Mouse (Mus musculus): ENCODE measurements around the gene Emilin1. TPM values are rescaled to one million over a fixed set of nuclear protein-coding genes. Genes with fewer than 3 reads are reported as not detected.

Gene Emilin1
- polyA plus RNA-seq, 1 experiment from 2014 or later, result 200 TPM

GRCm38 (mm10) chr5:30961545-30962505, 48.6 kb downstream of the Emilin1 start:
- 71% methylated on average over 10 of the region's 10 CpGs for WGBS
- ATAC-seq (ENCODE audit: low read depth), result no peak
- DNase-seq (ENCODE audit: low spot score), result no peak

GRCm38 (mm10) chr5:30963916-30964315, 50.7 kb downstream of the Emilin1 start:
- H3K27me3 ChIP-seq (replicated peaks; ENCODE audit: control insufficient read depth, insufficient read depth, low read length), result no peaks in the 10 kb centered on the region
- no peak overlapping the region for H3K9ac ChIP-seq (ENCODE audit: low read depth, low read length)
- DNase-seq (ENCODE audit: low spot score), result no peak
- H3K4me1 ChIP-seq (ENCODE audit: control insufficient read depth, insufficient read depth, low read length), result peaks cover 4% of the 10 kb centered on the region
- no peak overlapping the region for H3K4me3 ChIP-seq (ENCODE audit: low read depth, low read length)
- no peak overlapping the region for H3K4me2 ChIP-seq (ENCODE audit: low read depth, low read length)
- ATAC-seq (ENCODE audit: low read depth), result no peak
- H3K9me3 ChIP-seq (ENCODE audit: control insufficient read depth, low read length), result no peaks in the 10 kb centered on the region
- no peaks in the 10 kb centered on the region for H3K36me3 ChIP-seq (ENCODE audit: control insufficient read depth, insufficient read depth, low read length)
- 72% methylated on average over 3 of the region's 3 CpGs for WGBS
- H3K27ac ChIP-seq (replicated peaks; ENCODE audit: low read depth, low read length), result no peak overlapping the region

More at GRCm38 (mm10) chr5:30961545-30962505, 48.6 kb downstream of the Emilin1 start:
- Histone ChIP-seq H3K36me3 (ENCODE audit: control insufficient read depth, insufficient read depth, low read length) (peaks cover 11% of the 10 kb centered on the region), H3K4me3 (ENCODE audit: low read depth, low read length) (no peak overlapping the region), H3K9me3 (ENCODE audit: control insufficient read depth, low read length) (no peaks in the 10 kb centered on the region), H3K27me3 (replicated peaks; ENCODE audit: control insufficient read depth, insufficient read depth, low read length) (no peaks in the 10 kb centered on the region), H3K4me1 (ENCODE audit: control insufficient read depth, insufficient read depth, low read length) (peaks cover 14% of the 10 kb centered on the region), H3K27ac (replicated peaks; ENCODE audit: low read depth, low read length) (no peak overlapping the region), H3K9ac (ENCODE audit: low read depth, low read length) (no peak overlapping the region), H3K4me2 (ENCODE audit: low read depth, low read length) (no peak overlapping the region)

- Histone ChIP-seq H3K9ac (ENCODE audit: low read depth, low read length) (no peak overlapping the region), H3K27ac (replicated peaks; ENCODE audit: low read depth, low read length) (no peak overlapping the region)
- no peak for ATAC-seq (ENCODE audit: low read depth)
These were observed 53.0 kb downstream of the Emilin1 start for GRCm38 (mm10) chr5:30966189-30966588.

GRCm38 (mm10) chr5:30968416-30968815, 55.2 kb downstream of the Emilin1 start, which contains the start of gene Tcf23:
Gene Tcf23 (plus strand): TSS chr5:30968662.
- Histone ChIP-seq H3K9me3 (ENCODE audit: control insufficient read depth, low read length) (no peaks in the 10 kb centered on the region), H3K27ac (replicated peaks; ENCODE audit: low read depth, low read length) (no peak within 1 kb of the TSS), H3K4me3 (ENCODE audit: low read depth, low read length) (no peak within 1 kb of the TSS), H3K9ac (ENCODE audit: low read depth, low read length) (no peak within 1 kb of the TSS), H3K36me3 (ENCODE audit: control insufficient read depth, insufficient read depth, low read length) (no peaks in the 10 kb centered on the region), H3K4me1 (ENCODE audit: control insufficient read depth, insufficient read depth, low read length) (no peaks in the 10 kb centered on the region), H3K4me2 (ENCODE audit: low read depth, low read length) (no peak within 1 kb of the TSS), H3K27me3 (replicated peaks; ENCODE audit: control insufficient read depth, insufficient read depth, low read length) (no peaks in the 10 kb centered on the region)
- WGBS, result 66% methylated on average over 8 of the region's 8 CpGs
- ATAC-seq (ENCODE audit: low read depth), result no peak
- no peak for DNase-seq (ENCODE audit: low spot score)

More at GRCm38 (mm10) chr5:30966189-30966588, 53.0 kb downstream of the Emilin1 start:
- WGBS, result 90% methylated on average over 4 of the region's 4 CpGs
- Histone ChIP-seq H3K36me3 (ENCODE audit: control insufficient read depth, insufficient read depth, low read length) (no peaks in the 10 kb centered on the region), H3K4me3 (ENCODE audit: low read depth, low read length) (no peak overlapping the region), H3K9me3 (ENCODE audit: control insufficient read depth, low read length) (no peaks in the 10 kb centered on the region), H3K4me1 (ENCODE audit: control insufficient read depth, insufficient read depth, low read length) (no peaks in the 10 kb centered on the region), H3K4me2 (ENCODE audit: low read depth, low read length) (no peak overlapping the region), H3K27me3 (replicated peaks; ENCODE audit: control insufficient read depth, insufficient read depth, low read length) (no peaks in the 10 kb centered on the region)
- DNase-seq (ENCODE audit: low spot score), result no peak

- Histone ChIP-seq H3K9me3 (ENCODE audit: control insufficient read depth, low read length) (no peaks in the 10 kb centered on the region), H3K4me3 (ENCODE audit: low read depth, low read length) (no peak overlapping the region), H3K4me1 (ENCODE audit: control insufficient read depth, insufficient read depth, low read length) (no peaks in the 10 kb centered on the region), H3K4me2 (ENCODE audit: low read depth, low read length) (no peak overlapping the region), H3K27me3 (replicated peaks; ENCODE audit: control insufficient read depth, insufficient read depth, low read length) (no peaks in the 10 kb centered on the region), H3K36me3 (ENCODE audit: control insufficient read depth, insufficient read depth, low read length) (no peaks in the 10 kb centered on the region), H3K9ac (ENCODE audit: low read depth, low read length) (no peak overlapping the region), H3K27ac (replicated peaks; ENCODE audit: low read depth, low read length) (no peak overlapping the region)
- WGBS, result 71% methylated on average over 2 of the region's 2 CpGs
- no peak for DNase-seq (ENCODE audit: low spot score)
- ATAC-seq (ENCODE audit: low read depth), result no peak
These were observed 56.2 kb downstream of the Emilin1 start for GRCm38 (mm10) chr5:30969440-30969839.

Other genes with a start within 250 kb of the Emilin1 start
- 209 and 251 TPM in 2 replicates for gene Cenpa, start 246.6 kb upstream of the Emilin1 start, polyA plus RNA-seq (2014; fragmentation: Nextera tagmentation; extraction: Ambion mirVana)
- gene Dpysl5, start 201.8 kb upstream of the Emilin1 start, polyA plus RNA-seq (2014; fragmentation: Nextera tagmentation; extraction: Ambion mirVana), result 17.0 and 17.5 TPM in 2 replicates
- 31.0 and 37.0 TPM in 2 replicates for gene Mapre3, start 98.8 kb upstream of the Emilin1 start, polyA plus RNA-seq (2014; fragmentation: Nextera tagmentation; extraction: Ambion mirVana)
- gene Tmem214, start 45.4 kb upstream of the Emilin1 start, polyA plus RNA-seq (2014; fragmentation: Nextera tagmentation; extraction: Ambion mirVana), result 77.1 and 77.2 TPM in 2 replicates
- gene Agbl5, start 24.7 kb upstream of the Emilin1 start, polyA plus RNA-seq (2014; fragmentation: Nextera tagmentation; extraction: Ambion mirVana), result 17.4 and 22.4 TPM in 2 replicates
- gene Ost4, start 5.6 kb upstream of the Emilin1 start, polyA plus RNA-seq (2014; fragmentation: Nextera tagmentation; extraction: Ambion mirVana), result 507 and 572 TPM in 2 replicates
- 22.1 and 24.7 TPM in 2 replicates for gene Khk, start 8.0 kb downstream of the Emilin1 start, polyA plus RNA-seq (2014; fragmentation: Nextera tagmentation; extraction: Ambion mirVana)
- gene Cgref1, start 32.2 kb downstream of the Emilin1 start, polyA plus RNA-seq (2014; fragmentation: Nextera tagmentation; extraction: Ambion mirVana), result 30.9 and 51.1 TPM in 2 replicates
- gene Preb, start 47.0 kb downstream of the Emilin1 start, polyA plus RNA-seq (2014; fragmentation: Nextera tagmentation; extraction: Ambion mirVana), result 85.3 and 91.2 TPM in 2 replicates
- 0.19 TPM in 1 of 2 replicates, not detected in the other for gene Tcf23, start 55.3 kb downstream of the Emilin1 start, polyA plus RNA-seq (2014; fragmentation: Nextera tagmentation; extraction: Ambion mirVana)
- 189 and 195 TPM in 2 replicates for gene Atraid, start 134.9 kb downstream of the Emilin1 start, polyA plus RNA-seq (2014; fragmentation: Nextera tagmentation; extraction: Ambion mirVana)
- gene Slc5a6, start 135.5 kb downstream of the Emilin1 start, polyA plus RNA-seq (2014; fragmentation: Nextera tagmentation; extraction: Ambion mirVana), result 14.9 and 17.6 TPM in 2 replicates
- 29.1 and 30.2 TPM in 2 replicates for gene Cad, start 141.4 kb downstream of the Emilin1 start, polyA plus RNA-seq (2014; fragmentation: Nextera tagmentation; extraction: Ambion mirVana)
- gene Dnajc5g, start 192.9 kb downstream of the Emilin1 start, polyA plus RNA-seq (2014; fragmentation: Nextera tagmentation; extraction: Ambion mirVana), result not detected in 2 replicates
- gene Slc30a3, start 194.8 kb downstream of the Emilin1 start, polyA plus RNA-seq (2014; fragmentation: Nextera tagmentation; extraction: Ambion mirVana), result 0.84 and 0.93 TPM in 2 replicates
- 11.6 and 16.3 TPM in 2 replicates for gene Trim54, start 203.3 kb downstream of the Emilin1 start, polyA plus RNA-seq (2014; fragmentation: Nextera tagmentation; extraction: Ambion mirVana)
- 0.39 TPM in 1 of 2 replicates, not detected in the other for gene Ucn, start 225.4 kb downstream of the Emilin1 start, polyA plus RNA-seq (2014; fragmentation: Nextera tagmentation; extraction: Ambion mirVana)
- 47.7 and 54.6 TPM in 2 replicates for gene Mpv17, start 240.8 kb downstream of the Emilin1 start, polyA plus RNA-seq (2014; fragmentation: Nextera tagmentation; extraction: Ambion mirVana)

Data from embryonic facial prominence, embryonic 14.5 days (tissue).